Comparison of ENCODE assay signal across 8 mouse cellular contexts in the genomic region with DNA sequence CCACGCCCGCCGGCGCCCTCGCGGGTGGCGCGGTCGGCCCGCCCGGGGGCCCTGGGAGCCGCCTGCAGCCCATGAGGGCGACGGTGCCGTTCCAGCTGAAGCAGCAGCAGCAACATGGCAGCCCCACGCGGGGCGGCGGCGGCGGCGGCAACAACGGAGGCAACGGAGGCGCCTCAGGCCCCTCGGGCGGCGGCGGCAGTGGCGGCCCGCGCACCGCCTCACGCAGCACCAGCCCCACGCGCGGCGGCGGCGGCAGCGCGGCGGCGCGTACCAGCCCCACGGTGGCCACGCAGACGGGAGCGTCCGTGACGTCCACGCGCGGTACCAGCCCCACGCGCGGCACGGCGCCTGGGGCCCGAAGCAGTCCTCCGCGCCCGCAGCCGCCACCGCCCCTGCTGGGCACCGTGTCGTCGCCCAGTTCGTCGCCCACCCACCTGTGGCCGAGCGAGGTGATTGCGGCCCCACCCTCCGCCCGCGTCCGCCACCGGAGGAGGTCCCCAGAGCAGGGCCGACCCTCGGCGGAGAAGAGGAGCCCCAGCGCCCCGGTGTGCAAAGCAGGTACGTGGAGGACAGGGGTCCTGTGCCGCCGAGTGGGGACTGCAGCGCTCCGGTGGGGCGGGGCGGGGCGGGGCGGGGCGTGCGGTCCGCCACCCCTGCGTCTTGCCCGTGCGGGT. TPM values are rescaled to one million over a fixed set of nuclear protein-coding genes. Genes with fewer than 3 reads are reported as not detected.
DNase-seq lines count a peak whose midpoint lies in the region; ATAC-seq and TF ChIP-seq lines count a peak whose summit lies in the region.

No protein-coding gene starts in this region.

- peak; percentile 8 for ATAC-seq in megakaryocyte, adult 5-6 weeks (ENCODE audit: poor library complexity, severe bottlenecking)

- DNase-seq in ZHBTc4 (ENCODE audit: low read depth, low spot score), result peak; percentile 69
- DNase-seq in cerebellum, adult 8-10 months, result peak; percentile 65
- peak; percentile 6 for DNase-seq in forelimb bud, embryonic 11.5 days (ENCODE audit: low read depth, low spot score)
- DNase-seq in hindbrain, embryonic 10.5 days (ENCODE audit: low spot score), result peak; percentile 55
- peak; percentile 73 to 75 for DNase-seq in left cerebral cortex, adult 2 months (ENCODE audit: extremely low spot score in 1 of 2, low spot score in 2 of 2)
- peak; percentile 72 for DNase-seq in right cerebral cortex, postnatal 14 days
- no peak for DNase-seq in adipocyte (ENCODE audit: low spot score)

- H3K27ac ChIP-seq in hindbrain, embryonic 10.5 days, result peak overlapping the region; percentile 99
- H3K27ac ChIP-seq in left cerebral cortex, adult 2 months, result peak overlapping the region; percentile 97

- under 1% methylated on average over 98 of the region's 98 CpGs for WGBS in hindbrain, embryonic 10.5 days

- no peaks in the 10 kb centered on the region for H3K9me3 ChIP-seq in hindbrain, embryonic 10.5 days

- peak overlapping the region; percentile 99 for H3K4me3 ChIP-seq in hindbrain, embryonic 10.5 days
- H3K4me3 ChIP-seq in left cerebral cortex, adult 2 months, result peak overlapping the region; percentile 89

- no peak; the same call in 1 of the 2 replicates for TF ChIP-seq CTCF in left cerebral cortex, adult 2 months (IDR thresholded peaks at IDR 0.05)

- intact Hi-C loops in left cerebral cortex, adult 2 months (cut with DNase I), result loop anchor here (2.0 kb wide), 1 partner anchor 183 kb away; no protein-coding TSS in a partner anchor

- H3K36me3 ChIP-seq in hindbrain, embryonic 10.5 days, result no peaks in the 10 kb centered on the region

- no peaks in the 10 kb centered on the region for H3K27me3 ChIP-seq in hindbrain, embryonic 10.5 days (ENCODE audit: insufficient read depth, poor library complexity, severe bottlenecking)

- peaks cover 19% of the 10 kb centered on the region for H3K4me1 ChIP-seq in hindbrain, embryonic 10.5 days (replicated peaks)

RNA-seq across cellular contexts. Expression of a gene that starts 0.5 kb away (rescaled TPM):
- polyA plus RNA-seq in hindbrain, embryonic 10.5 days (2016; fragmentation: Nextera tagmentation; extraction: Ambion mirVana), result 11.0 and 12.6 TPM in 2 replicates
- 10 to 100 TPM; 52.0 to 56.5 TPM for total RNA-seq in left cerebral cortex, adult 2 months (2021)
- 40.4 and 43.9 TPM in 2 replicates for total RNA-seq in megakaryocyte, adult 5-6 weeks (2015)
- total RNA-seq in megakaryocyte, adult 5-6 weeks (2017), result 40.7 and 48.4 TPM in 2 replicates
